Mouse (Mus musculus): ENCODE results near the gene Cyp2d22. TPM values are rescaled to one million over a fixed set of nuclear protein-coding genes. Genes with fewer than 3 reads are reported as not detected.
"Not testable (repeated sequence)": the region's sequence is repeated elsewhere in the genome, so short reads cannot be mapped to it uniquely, and the experiment has no call there.

The Cyp2d22 gene
- polyA plus RNA-seq, 1 experiment: 0.13 TPM

DNA sequence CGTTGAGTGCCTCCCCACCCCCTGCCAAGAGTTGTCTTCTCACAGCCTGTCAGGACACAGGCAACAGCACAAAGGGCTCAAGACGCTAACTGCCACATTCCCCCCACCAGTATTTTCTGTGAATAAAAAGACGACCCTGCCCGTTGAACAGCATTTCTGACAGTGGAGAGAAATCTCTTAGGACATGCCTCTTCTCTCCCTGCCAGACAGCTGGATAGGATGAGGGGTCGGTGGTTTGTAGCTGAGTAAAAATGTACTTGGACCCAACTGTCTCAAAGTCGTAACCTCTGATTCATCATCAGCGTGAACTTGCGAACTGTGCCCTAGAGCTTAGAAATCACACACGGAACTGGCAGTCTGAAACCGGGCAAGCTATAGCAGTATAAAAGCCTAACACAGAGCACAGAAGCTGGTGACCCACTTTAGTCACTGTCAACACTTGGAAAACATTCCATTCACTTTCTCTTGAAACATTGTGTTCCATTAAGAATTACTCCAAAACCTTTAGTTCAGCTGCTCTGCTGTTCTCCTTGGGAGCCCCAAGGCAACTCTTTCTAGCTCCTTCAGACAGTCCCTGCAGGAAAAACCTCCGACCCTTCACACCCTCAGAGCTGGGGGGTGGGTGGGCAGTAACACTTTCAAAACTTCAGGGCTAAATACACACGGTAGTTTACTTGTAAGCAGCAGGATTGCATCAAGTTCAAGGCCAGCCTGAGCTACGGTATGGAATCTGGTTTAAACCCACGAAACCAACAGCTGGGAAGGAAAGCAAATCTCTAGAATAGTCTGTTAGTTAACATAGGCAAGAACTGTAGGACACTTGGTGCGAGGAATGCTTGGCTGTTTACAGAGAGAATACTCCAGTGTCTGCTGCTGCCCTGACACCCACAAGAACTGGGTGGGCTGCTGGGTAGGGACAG, 1.5 kb downstream of the Cyp2d22 start:
- H3K36me3 ChIP-seq (replicated peaks; ENCODE audit: low read length): no peaks in the 10 kb centered on the region
- TF ChIP-seq GATA1 (IDR thresholded peaks at IDR 0.05; ENCODE audit: borderline replicate concordance, low read length) (no peak), FLI1 (IDR thresholded peaks at IDR 0.05; ENCODE audit: low read length) (no peak)
- H3K9me3 ChIP-seq: 0 out of 2 replicates have a peak, but pooled peaks cover 3% of the 10 kb centered on the region
- no peak overlapping the region for H3K4me3 ChIP-seq (replicated peaks)
- H3K27me3 ChIP-seq (replicated peaks): peaks cover 63% of the 10 kb centered on the region
- peaks cover 14% of the 10 kb centered on the region for H3K4me1 ChIP-seq

DNA sequence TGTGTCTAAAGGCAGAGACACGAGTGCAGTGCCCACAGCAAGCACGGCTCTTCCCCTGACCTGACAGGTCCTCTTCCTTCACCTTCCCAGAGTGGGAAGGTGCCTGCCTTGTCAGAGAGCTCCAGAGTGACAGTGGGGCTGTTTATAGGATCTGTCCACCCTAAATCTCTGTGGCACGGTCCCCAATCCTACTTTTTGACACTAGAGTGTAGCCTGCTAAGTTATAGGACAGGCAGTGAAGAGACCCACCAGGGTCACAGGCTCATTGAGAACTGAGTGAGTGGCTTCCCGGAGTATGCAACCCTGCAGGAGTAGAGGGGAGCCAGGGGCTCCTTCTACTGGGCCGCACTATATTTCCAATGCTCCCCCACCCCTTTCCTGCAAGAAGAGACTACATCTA, 2.4 kb downstream of the Cyp2d22 start:
- H3K36me3 ChIP-seq (replicated peaks; ENCODE audit: low read length): no peaks in the 10 kb centered on the region
- H3K4me1 ChIP-seq: peaks cover 14% of the 10 kb centered on the region
- H3K27me3 ChIP-seq (replicated peaks): peaks cover 68% of the 10 kb centered on the region
- H3K9me3 ChIP-seq: 0 out of 2 replicates have a peak, but pooled peaks cover 3% of the 10 kb centered on the region
- H3K4me3 ChIP-seq (replicated peaks): no peak overlapping the region
- TF ChIP-seq GATA1 (IDR thresholded peaks at IDR 0.05; ENCODE audit: borderline replicate concordance, low read length): no peak
- no peak for TF ChIP-seq FLI1 (IDR thresholded peaks at IDR 0.05; ENCODE audit: low read length)

DNA sequence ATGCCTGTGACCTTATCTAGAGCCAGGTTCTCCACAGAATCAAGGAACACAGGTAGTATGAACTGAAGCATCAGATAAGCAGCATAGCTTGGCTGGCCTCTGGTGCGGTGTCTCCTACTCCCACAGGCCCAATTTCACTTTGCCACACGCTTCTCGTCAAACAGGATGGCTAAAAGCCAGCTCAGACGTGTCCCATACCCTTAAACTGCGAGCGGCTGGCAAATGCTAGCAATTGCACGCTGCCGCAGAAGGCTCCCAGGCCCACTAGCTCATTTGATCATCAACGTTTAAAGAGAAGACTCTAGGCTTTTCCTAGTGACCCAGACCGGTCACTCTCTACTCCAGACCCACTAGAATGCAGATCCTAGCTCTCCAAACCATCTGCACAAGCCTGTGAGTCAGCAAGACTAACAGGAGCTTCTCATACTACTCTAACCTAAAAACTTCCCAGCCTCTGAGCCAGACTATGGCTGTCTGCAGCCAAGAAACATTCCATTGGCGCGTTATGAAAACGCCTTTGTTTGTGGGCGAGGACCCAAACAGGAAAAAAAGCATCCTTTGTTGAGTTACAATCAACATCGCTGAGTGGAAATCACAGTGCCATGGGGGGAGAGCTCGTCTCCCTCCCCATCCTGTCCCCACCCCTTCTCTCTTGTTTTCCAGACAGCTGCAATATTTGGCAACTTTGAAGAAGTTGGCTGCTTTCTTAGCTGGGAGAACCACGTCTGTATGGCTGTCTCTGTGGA, 3.5 kb downstream of the Cyp2d22 start:
- TF ChIP-seq FLI1 (IDR thresholded peaks at IDR 0.05; ENCODE audit: low read length): no peak
- TF ChIP-seq GATA1 (IDR thresholded peaks at IDR 0.05; ENCODE audit: borderline replicate concordance, low read length): no peak
- peaks cover 14% of the 10 kb centered on the region for H3K4me1 ChIP-seq
- H3K27me3 ChIP-seq (replicated peaks): peaks cover 71% of the 10 kb centered on the region
- no peak overlapping the region for H3K4me3 ChIP-seq (replicated peaks)
- 0 out of 2 replicates have a peak, but pooled peaks cover 3% of the 10 kb centered on the region for H3K9me3 ChIP-seq
- H3K36me3 ChIP-seq (replicated peaks; ENCODE audit: low read length): no peaks in the 10 kb centered on the region

DNA sequence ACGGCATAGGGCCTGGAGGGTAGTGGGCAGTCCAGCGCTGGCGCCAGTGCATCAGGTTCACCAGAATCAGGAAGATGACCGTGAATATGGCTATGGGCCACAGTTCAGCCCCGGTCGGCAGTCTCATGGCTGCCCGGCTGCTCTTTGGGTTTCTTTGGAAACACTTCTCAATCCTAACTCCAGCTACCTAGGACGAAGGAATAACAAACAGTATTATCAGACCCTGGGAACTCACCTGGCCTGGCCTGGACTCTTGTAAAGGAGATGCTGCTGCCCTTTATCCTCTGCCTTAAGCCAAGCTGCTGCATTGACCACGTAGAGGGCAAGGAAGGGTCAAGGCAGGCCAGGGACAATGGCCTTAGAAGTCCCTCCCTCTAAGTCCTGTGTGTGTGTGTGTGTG, 4.2 kb downstream of the Cyp2d22 start:
- H3K4me3 ChIP-seq (replicated peaks): no peak overlapping the region
- no peaks in the 10 kb centered on the region for H3K36me3 ChIP-seq (replicated peaks; ENCODE audit: low read length)
- H3K9me3 ChIP-seq: 0 out of 2 replicates have a peak, but pooled peaks cover 3% of the 10 kb centered on the region
- peaks cover 70% of the 10 kb centered on the region for H3K27me3 ChIP-seq (replicated peaks)
- H3K4me1 ChIP-seq: peaks cover 12% of the 10 kb centered on the region
- no peak for TF ChIP-seq GATA1 (IDR thresholded peaks at IDR 0.05; ENCODE audit: borderline replicate concordance, low read length)
- no peak for TF ChIP-seq FLI1 (IDR thresholded peaks at IDR 0.05; ENCODE audit: low read length)

DNA sequence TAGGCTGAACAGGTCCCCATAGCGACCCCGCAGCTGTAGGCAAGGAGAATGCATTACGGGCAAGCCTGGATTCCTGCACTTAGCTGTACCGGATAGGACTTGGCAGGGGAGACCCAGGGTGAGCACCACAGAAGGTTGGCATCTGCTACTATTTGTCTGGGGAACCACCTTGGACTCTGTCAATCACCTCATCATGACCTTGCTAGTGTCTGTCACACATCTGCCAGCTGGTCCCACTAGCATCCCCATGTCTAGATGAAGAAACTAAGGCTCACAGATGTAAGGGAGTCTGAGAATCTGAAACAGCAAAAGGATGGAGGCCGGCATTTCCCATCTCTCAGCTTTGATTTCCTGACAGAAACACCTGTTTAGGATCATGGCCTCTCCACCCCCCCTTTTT, 5.6 kb downstream of the Cyp2d22 start:
- Histone ChIP-seq H3K9me3 (0 out of 2 replicates have a peak, but pooled peaks cover 2% of the 10 kb centered on the region), H3K27me3 (replicated peaks) (peaks cover 64% of the 10 kb centered on the region), H3K4me3 (replicated peaks) (no peak overlapping the region), H3K4me1 (no peaks in the 10 kb centered on the region), H3K36me3 (replicated peaks; ENCODE audit: low read length) (no peaks in the 10 kb centered on the region)
- TF ChIP-seq FLI1 (IDR thresholded peaks at IDR 0.05; ENCODE audit: low read length): no peak
- no peak for TF ChIP-seq GATA1 (IDR thresholded peaks at IDR 0.05; ENCODE audit: borderline replicate concordance, low read length)

DNA sequence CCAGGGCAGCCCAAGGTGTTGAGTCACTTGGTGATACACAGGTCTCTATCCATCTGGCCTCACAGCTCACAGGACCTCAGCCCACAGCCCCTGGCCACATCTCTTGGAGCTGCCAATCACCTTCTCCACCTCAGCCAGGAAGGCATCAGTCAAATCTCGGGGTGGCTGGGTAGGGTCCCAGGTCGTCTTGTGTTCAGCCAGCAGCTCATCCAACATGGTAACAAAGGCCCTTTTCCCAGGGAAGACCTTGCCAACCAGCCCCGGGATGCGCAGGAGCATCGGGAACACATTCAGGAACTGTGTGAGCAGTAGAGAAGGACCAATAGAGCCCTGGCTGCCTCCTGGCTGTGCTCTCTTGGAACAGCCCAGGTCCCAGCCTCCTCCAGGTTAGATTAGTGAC, 7.1 kb downstream of the Cyp2d22 start:
- Histone ChIP-seq H3K9me3 (no peaks in the 10 kb centered on the region), H3K4me1 (no peaks in the 10 kb centered on the region), H3K27me3 (replicated peaks) (peaks cover 50% of the 10 kb centered on the region)

DNA sequence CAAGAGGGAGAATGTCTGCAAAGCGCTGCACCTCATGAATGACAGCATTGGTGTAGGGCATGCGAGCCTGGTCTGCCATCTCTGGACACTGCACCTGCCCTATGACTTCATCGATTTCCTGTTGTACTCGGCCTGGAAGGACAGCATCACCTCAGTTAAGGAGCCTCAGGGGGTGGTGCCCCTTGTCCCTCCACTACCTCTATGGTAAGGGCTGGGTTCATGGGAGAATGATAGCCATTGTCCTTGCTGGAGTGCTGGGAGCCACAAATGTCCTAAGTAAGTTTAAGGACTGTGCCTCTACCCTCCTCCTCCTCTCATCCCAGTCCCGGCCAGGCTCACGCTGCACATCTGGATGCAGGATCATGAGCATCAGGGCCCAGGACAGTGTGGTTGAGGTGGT, 7.6 kb downstream of the Cyp2d22 start:
- peaks cover 45% of the 10 kb centered on the region for H3K27me3 ChIP-seq (replicated peaks)
- no peaks in the 10 kb centered on the region for H3K36me3 ChIP-seq (replicated peaks; ENCODE audit: low read length)
- TF ChIP-seq GATA1 (IDR thresholded peaks at IDR 0.05; ENCODE audit: borderline replicate concordance, low read length) (no peak), FLI1 (IDR thresholded peaks at IDR 0.05; ENCODE audit: low read length) (no peak)
- H3K4me1 ChIP-seq: no peaks in the 10 kb centered on the region
- no peak overlapping the region for H3K4me3 ChIP-seq (replicated peaks)
- no peaks in the 10 kb centered on the region for H3K9me3 ChIP-seq

More for the DNA sequence above, 7.1 kb downstream of the Cyp2d22 start:
- Histone ChIP-seq H3K36me3 (replicated peaks; ENCODE audit: low read length) (no peaks in the 10 kb centered on the region), H3K4me3 (replicated peaks) (no peak overlapping the region)
- TF ChIP-seq FLI1 (IDR thresholded peaks at IDR 0.05; ENCODE audit: low read length) (no peak), GATA1 (IDR thresholded peaks at IDR 0.05; ENCODE audit: borderline replicate concordance, low read length) (no peak)

DNA sequence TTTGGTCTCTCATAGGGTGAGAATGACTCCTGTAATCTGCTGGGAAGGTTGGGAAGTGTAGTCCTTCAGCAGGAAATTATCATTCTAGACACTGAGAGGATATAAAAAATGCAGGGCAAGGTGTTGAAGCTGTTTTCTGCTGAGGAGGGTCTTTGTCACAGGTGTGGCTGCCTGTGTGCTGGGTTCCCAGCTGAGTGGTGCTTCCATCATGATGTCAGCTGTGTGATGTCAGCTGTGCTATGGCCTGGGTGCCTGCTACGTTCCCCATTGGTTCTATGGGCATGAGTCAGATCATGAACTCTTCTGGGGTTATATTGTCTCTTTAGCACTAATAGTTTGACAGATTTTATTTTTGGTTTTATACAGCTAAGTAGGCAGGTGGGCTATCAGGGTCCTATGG, 11.2 kb downstream of the Cyp2d22 start:
- no peaks in the 10 kb centered on the region for H3K36me3 ChIP-seq (replicated peaks; ENCODE audit: low read length)
- no peak for TF ChIP-seq FLI1 (IDR thresholded peaks at IDR 0.05; ENCODE audit: low read length)
- TF ChIP-seq GATA1 (IDR thresholded peaks at IDR 0.05; ENCODE audit: borderline replicate concordance, low read length): no peak
- no peaks in the 10 kb centered on the region for H3K4me1 ChIP-seq

DNA sequence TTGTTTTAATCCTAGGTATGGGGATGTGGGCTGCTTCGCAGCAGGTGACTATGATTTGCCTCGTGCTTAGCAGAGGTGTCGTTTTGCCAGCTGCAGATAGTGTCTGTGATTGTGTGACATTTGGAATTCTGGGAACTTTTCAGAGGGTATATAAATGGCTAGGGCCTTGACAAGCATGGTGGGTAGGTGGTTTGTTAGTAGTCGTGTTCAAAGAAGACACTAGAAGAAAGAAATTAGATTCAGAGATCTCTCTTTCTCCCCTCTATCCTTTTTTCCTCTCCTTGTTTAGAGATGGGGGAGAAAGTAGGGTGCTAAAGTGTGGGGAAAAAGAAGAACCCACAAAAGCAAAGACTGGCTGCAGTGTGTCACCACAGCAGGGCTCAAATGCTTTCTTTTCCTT, 11.9 kb downstream of the Cyp2d22 start:
- peaks cover 19% of the 10 kb centered on the region for H3K27me3 ChIP-seq (replicated peaks)
- H3K9me3 ChIP-seq: no peaks in the 10 kb centered on the region
- no peaks in the 10 kb centered on the region for H3K36me3 ChIP-seq (replicated peaks; ENCODE audit: low read length)
- H3K4me1 ChIP-seq: no peaks in the 10 kb centered on the region
- no peak for TF ChIP-seq GATA1 (IDR thresholded peaks at IDR 0.05; ENCODE audit: borderline replicate concordance, low read length)
- no peak for TF ChIP-seq FLI1 (IDR thresholded peaks at IDR 0.05; ENCODE audit: low read length)
- no peak overlapping the region for H3K4me3 ChIP-seq (replicated peaks)

More for the DNA sequence above, 11.2 kb downstream of the Cyp2d22 start:
- Histone ChIP-seq H3K9me3 (no peaks in the 10 kb centered on the region), H3K27me3 (replicated peaks) (peaks cover 26% of the 10 kb centered on the region), H3K4me3 (replicated peaks) (no peak overlapping the region)

DNA sequence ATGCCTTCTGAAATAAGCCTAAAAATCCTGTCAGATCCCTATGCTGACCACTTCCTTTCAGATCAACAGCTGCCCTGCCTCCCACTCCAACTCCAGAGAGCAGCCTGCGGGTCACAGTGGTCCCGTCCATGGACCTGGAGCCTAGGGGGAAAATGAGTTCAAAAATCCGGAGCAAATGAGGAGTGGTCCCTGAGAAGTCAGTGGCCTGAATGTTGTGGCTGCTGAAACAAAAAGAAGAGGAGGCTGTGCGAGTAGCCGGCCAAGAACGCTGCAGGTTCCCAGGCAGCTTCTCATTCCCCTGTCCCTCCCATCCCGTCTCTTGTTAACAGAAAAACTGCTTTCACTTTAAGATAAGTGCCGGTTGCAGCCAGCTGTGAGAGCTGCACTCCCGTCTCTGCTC, 15.5 kb downstream of the Cyp2d22 start:
- not testable (repeated sequence) for H3K9me3 ChIP-seq; H3K4me1 ChIP-seq; H3K27me3 ChIP-seq (replicated peaks); H3K4me3 ChIP-seq (replicated peaks); H3K36me3 ChIP-seq (replicated peaks; ENCODE audit: low read length)

DNA sequence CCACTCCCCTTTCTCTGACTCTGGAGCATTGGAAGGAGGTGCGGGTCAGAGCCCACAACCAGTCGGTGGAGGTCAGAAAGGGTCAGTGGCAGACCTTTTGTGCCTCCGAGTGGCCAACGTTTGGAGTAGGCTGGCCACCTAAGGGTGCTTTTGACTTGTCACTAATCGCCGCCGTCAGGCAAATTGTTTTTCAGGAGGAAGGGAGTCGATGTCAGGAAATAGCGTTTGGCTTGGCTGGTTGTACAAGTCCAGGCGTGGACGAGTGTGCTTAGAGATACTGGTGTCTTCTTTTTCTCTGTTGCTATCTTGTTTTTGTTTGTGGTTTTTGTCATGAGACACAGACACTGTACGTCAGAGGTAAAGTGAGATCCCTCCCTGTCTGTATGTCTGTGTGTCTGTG, 16.3 kb downstream of the Cyp2d22 start:
- H3K27me3 ChIP-seq (replicated peaks); H3K4me3 ChIP-seq (replicated peaks); H3K4me1 ChIP-seq; H3K9me3 ChIP-seq; H3K36me3 ChIP-seq (replicated peaks; ENCODE audit: low read length): not testable (repeated sequence)

Data from megakaryocyte, embryonic 14.5 days (primary cell).